Mouse (Mus musculus): Measurements from ENCODE around the gene Cfap99. TPM values are rescaled to one million over a fixed set of nuclear protein-coding genes. Genes with fewer than 3 reads are reported as not detected.

Cfap99 gene
- 0.08 TPM in 1 of 2 replicates, not detected in the other for polyA plus RNA-seq (2015; fragmentation: Nextera tagmentation; extraction: Ambion mirVana)

GRCm38 (mm10) chr5:34288154-34288716 is at the start of gene Cfap99, which contains the start of gene Zfyve28:
Cfap99 (plus strand) TSS chr5:34288600.
Zfyve28 (minus strand) TSS chr5:34288449.
- Histone ChIP-seq H3K9me3 (replicated peaks) (no peaks in the 10 kb centered on the region), H3K4me2 (peak within 1 kb of the TSS; percentile 76), H3K9ac (replicated peaks) (peak within 1 kb of the TSS; percentile 80), H3K4me1 (peaks cover 23% of the 10 kb centered on the region), H3K4me3 (replicated peaks) (peak within 1 kb of the TSS; percentile 79), H3K27me3 (replicated peaks) (peaks cover 26% of the 10 kb centered on the region), H3K27ac (replicated peaks) (peak within 1 kb of the TSS; percentile 65), H3K36me3 (no peaks in the 10 kb centered on the region)
- peak; percentile 99 for ATAC-seq (ENCODE audit: low FRiP score)
- under 1% methylated on average over 77 of the region's 83 CpGs for WGBS

GRCm38 (mm10) chr5:34242224-34242963 is 46.0 kb upstream of the Cfap99 start:
- H3K4me1 ChIP-seq = peaks cover 14% of the 10 kb centered on the region
- no peaks in the 10 kb centered on the region for H3K9me3 ChIP-seq (replicated peaks)
- WGBS = 38% methylated on average over 15 of the region's 15 CpGs
- H3K27ac ChIP-seq (replicated peaks) = no peak overlapping the region
- ATAC-seq (ENCODE audit: low FRiP score) = peak; percentile 70
- H3K4me2 ChIP-seq = no peak overlapping the region; the same call in 1 of the 2 replicates
- no peaks in the 10 kb centered on the region for H3K36me3 ChIP-seq
- H3K9ac ChIP-seq (replicated peaks) = no peak overlapping the region
- H3K4me3 ChIP-seq (replicated peaks) = no peak overlapping the region
- H3K27me3 ChIP-seq (replicated peaks) = no peaks in the 10 kb centered on the region

- 91% methylated on average over 5 of the region's 5 CpGs for WGBS
- no peak overlapping the region for H3K27ac ChIP-seq (replicated peaks)
- no peak for ATAC-seq (ENCODE audit: low FRiP score)
Observed at GRCm38 (mm10) chr5:34243062-34243461, 45.3 kb upstream of the Cfap99 start.

GRCm38 (mm10) chr5:34246443-34246842 is 42.0 kb upstream of the Cfap99 start:
- Histone ChIP-seq H3K4me3 (replicated peaks) (no peak overlapping the region), H3K27me3 (replicated peaks) (no peaks in the 10 kb centered on the region), H3K9ac (replicated peaks) (no peak overlapping the region), H3K9me3 (replicated peaks) (no peaks in the 10 kb centered on the region), H3K4me2 (no peak overlapping the region), H3K36me3 (no peaks in the 10 kb centered on the region), H3K4me1 (peaks cover 35% of the 10 kb centered on the region), H3K27ac (replicated peaks) (no peak overlapping the region)
- 95% methylated on average over 3 of the region's 3 CpGs for WGBS
- no peak for ATAC-seq (ENCODE audit: low FRiP score)

More at GRCm38 (mm10) chr5:34243062-34243461, 45.3 kb upstream of the Cfap99 start:
- H3K9me3 ChIP-seq (replicated peaks) = no peaks in the 10 kb centered on the region
- peaks cover 14% of the 10 kb centered on the region for H3K4me1 ChIP-seq
- no peak overlapping the region for H3K4me2 ChIP-seq
- no peak overlapping the region for H3K9ac ChIP-seq (replicated peaks)
- no peaks in the 10 kb centered on the region for H3K36me3 ChIP-seq
- no peak overlapping the region for H3K4me3 ChIP-seq (replicated peaks)
- no peaks in the 10 kb centered on the region for H3K27me3 ChIP-seq (replicated peaks)

- Histone ChIP-seq H3K36me3 (no peaks in the 10 kb centered on the region), H3K9ac (replicated peaks) (no peak overlapping the region), H3K4me3 (replicated peaks) (no peak overlapping the region), H3K9me3 (replicated peaks) (no peaks in the 10 kb centered on the region), H3K27me3 (replicated peaks) (no peaks in the 10 kb centered on the region), H3K4me1 (peaks cover 38% of the 10 kb centered on the region), H3K4me2 (no peak overlapping the region), H3K27ac (replicated peaks) (no peak overlapping the region)
- 87% methylated on average over 4 of the region's 4 CpGs for WGBS
- no peak for ATAC-seq (ENCODE audit: low FRiP score)
Observed at GRCm38 (mm10) chr5:34249132-34249531, 39.3 kb upstream of the Cfap99 start.

- no peak for ATAC-seq (ENCODE audit: low FRiP score)
- H3K9ac ChIP-seq (replicated peaks) = no peak overlapping the region
- no peak overlapping the region for H3K4me2 ChIP-seq
- H3K4me1 ChIP-seq = peaks cover 38% of the 10 kb centered on the region
- no peak overlapping the region for H3K4me3 ChIP-seq (replicated peaks)
- H3K36me3 ChIP-seq = no peaks in the 10 kb centered on the region
- no peaks in the 10 kb centered on the region for H3K27me3 ChIP-seq (replicated peaks)
- H3K9me3 ChIP-seq (replicated peaks) = no peaks in the 10 kb centered on the region
- H3K27ac ChIP-seq (replicated peaks) = no peak overlapping the region
- WGBS = 66% methylated on average over 3 of the region's 3 CpGs
Observed at GRCm38 (mm10) chr5:34250090-34250489, 38.3 kb upstream of the Cfap99 start.

- H3K4me3 ChIP-seq (replicated peaks) = no peak overlapping the region
- peaks cover 38% of the 10 kb centered on the region for H3K4me1 ChIP-seq
- peak overlapping the region; percentile 60 for H3K27ac ChIP-seq (replicated peaks)
- no peaks in the 10 kb centered on the region for H3K36me3 ChIP-seq
- no peak for ATAC-seq (ENCODE audit: low FRiP score)
- no peaks in the 10 kb centered on the region for H3K9me3 ChIP-seq (replicated peaks)
- no peak overlapping the region for H3K4me2 ChIP-seq
- no peaks in the 10 kb centered on the region for H3K27me3 ChIP-seq (replicated peaks)
- WGBS = 14% methylated on average over 4 of the region's 4 CpGs
- H3K9ac ChIP-seq (replicated peaks) = no peak overlapping the region
Observed at GRCm38 (mm10) chr5:34251794-34252193, 36.6 kb upstream of the Cfap99 start.

- Histone ChIP-seq H3K27ac (replicated peaks) (peak overlapping the region; percentile 60), H3K27me3 (replicated peaks) (no peaks in the 10 kb centered on the region), H3K9me3 (replicated peaks) (no peaks in the 10 kb centered on the region), H3K9ac (replicated peaks) (no peak overlapping the region), H3K4me3 (replicated peaks) (no peak overlapping the region), H3K4me1 (peaks cover 38% of the 10 kb centered on the region), H3K4me2 (no peak overlapping the region; the same call in 1 of the 2 replicates), H3K36me3 (no peaks in the 10 kb centered on the region)
- peak; percentile 48; the same call in 1 of the 2 replicates for ATAC-seq (ENCODE audit: low FRiP score)
- 13% methylated on average over 4 of the region's 4 CpGs for WGBS
Observed at GRCm38 (mm10) chr5:34252307-34252966, 36.0 kb upstream of the Cfap99 start.

- no peaks in the 10 kb centered on the region for H3K27me3 ChIP-seq (replicated peaks)
- peak overlapping the region; percentile 58; the same call in 1 of the 2 replicates for H3K27ac ChIP-seq (replicated peaks)
- ATAC-seq (ENCODE audit: low FRiP score) = no peak
- H3K9ac ChIP-seq (replicated peaks) = no peak overlapping the region
- peaks cover 38% of the 10 kb centered on the region for H3K4me1 ChIP-seq
- H3K4me3 ChIP-seq (replicated peaks) = no peak overlapping the region
- no peak overlapping the region; the same call in 1 of the 2 replicates for H3K4me2 ChIP-seq
- 56% methylated on average over 4 of the region's 4 CpGs for WGBS
- no peaks in the 10 kb centered on the region for H3K9me3 ChIP-seq (replicated peaks)
- no peaks in the 10 kb centered on the region for H3K36me3 ChIP-seq
Observed at GRCm38 (mm10) chr5:34252967-34253519, 35.4 kb upstream of the Cfap99 start.

- Histone ChIP-seq H3K36me3 (no peaks in the 10 kb centered on the region), H3K27ac (replicated peaks) (no peak overlapping the region), H3K27me3 (replicated peaks) (no peaks in the 10 kb centered on the region), H3K4me1 (peaks cover 34% of the 10 kb centered on the region), H3K4me3 (replicated peaks) (no peak overlapping the region), H3K4me2 (no peak overlapping the region), H3K9ac (replicated peaks) (no peak overlapping the region), H3K9me3 (replicated peaks) (no peaks in the 10 kb centered on the region)
- 80% methylated on average over 8 of the region's 8 CpGs for WGBS
- ATAC-seq (ENCODE audit: low FRiP score) = no peak
Observed at GRCm38 (mm10) chr5:34254309-34254708, 34.1 kb upstream of the Cfap99 start.

- H3K9me3 ChIP-seq (replicated peaks) = no peaks in the 10 kb centered on the region
- H3K36me3 ChIP-seq = no peaks in the 10 kb centered on the region
- no peak for ATAC-seq (ENCODE audit: low FRiP score)
- H3K4me1 ChIP-seq = peaks cover 27% of the 10 kb centered on the region
- no peak overlapping the region for H3K27ac ChIP-seq (replicated peaks)
- no peak overlapping the region for H3K4me2 ChIP-seq
- no peak overlapping the region for H3K4me3 ChIP-seq (replicated peaks)
- H3K27me3 ChIP-seq (replicated peaks) = no peaks in the 10 kb centered on the region
- 79% methylated on average over 3 of the region's 3 CpGs for WGBS
- no peak overlapping the region for H3K9ac ChIP-seq (replicated peaks)
Observed at GRCm38 (mm10) chr5:34255189-34255588, 33.2 kb upstream of the Cfap99 start.

Measured in neural tube, embryonic 15.5 days (tissue).